Mouse (Mus musculus) lung, embryonic 14.5 days (tissue): ENCODE measurements around the gene Abca1. TPM values are rescaled to one million over a fixed set of nuclear protein-coding genes. Genes with fewer than 3 reads are reported as not detected.

Experiments
- ATAC-seq: fragments of 200-750 bp; cut with Nextera tagmentation; 2 replicates; pipeline ENCODE4 v1.8.0; 2017; ENCODE audit warnings: mild to moderate bottlenecking, moderate TSS enrichment, moderate library complexity; ENCODE audit not compliant: insufficient read depth
- DNase-seq: peaks from one replicate; pipeline ENCODE4 v3.0.0-alpha.2; 2015
- H3K27ac ChIP-seq: fragments of 300-500 bp; sonication (generic); 2 replicates; pipeline ENCODE4 v1.5.1; 2014; ENCODE audit warnings: low read depth, mild to moderate bottlenecking, moderate library complexity
- H3K27me3 ChIP-seq: fragments of 300-500 bp; sonication (generic); 2 replicates; pipeline ENCODE4 v1.6.1; 2014; ENCODE audit warnings: low read length, control low read depth; ENCODE audit not compliant: insufficient read depth
- H3K36me3 ChIP-seq: fragments of 300-500 bp; sonication (generic); 2 replicates; pipeline ENCODE4 v1.6.1; 2014; ENCODE audit warnings: control low read depth; ENCODE audit not compliant: insufficient read depth
- H3K4me1 ChIP-seq: fragments of 300-500 bp; sonication (generic); 2 replicates; pipeline ENCODE4 v1.6.1; 2014; ENCODE audit warnings: antibody characterized with exemption, control low read depth; ENCODE audit not compliant: insufficient read depth
- H3K4me2 ChIP-seq: fragments of 300-500 bp; sonication (generic); 2 replicates; pipeline ENCODE4 v1.6.1; 2014; ENCODE audit warnings: mild to moderate bottlenecking
- H3K4me3 ChIP-seq: fragments of 300-500 bp; sonication (generic); 2 replicates; pipeline ENCODE4 v1.5.1; 2014; ENCODE audit warnings: low read depth, low read length
- H3K9ac ChIP-seq: fragments of 300-500 bp; sonication (generic); 2 replicates; pipeline ENCODE4 v1.6.1; 2014
- H3K9me3 ChIP-seq: fragments of 300-500 bp; sonication (generic); 2 replicates; pipeline ENCODE4 v1.6.1; 2016; ENCODE audit warnings: low read depth, low read length, control low read depth
- CTCF ChIP-seq: IDR thresholded peaks from 2 replicates; pipeline ENCODE4 v1.5.1; 2016; ENCODE audit warnings: antibody characterized with exemption, low read depth
- WGBS: fragments of 180-500 bp; shearing (Covaris S2); extraction: QIAGEN DNeasy Blood & Tissue Kit; methylation state at CpG from one replicate; pipeline ENCODE4 v1.1.7; 2014; 5-methylcytosine and 5-hydroxymethylcytosine counted together
- polyA plus RNA-seq: library from polyadenylated mRNA; unstranded; fragments of >200 nt; fragmentation: Nextera tagmentation; extraction: Ambion mirVana; gene quantifications from 2 replicates; pipeline ENCODE4 v1.2.1, GENCODE M21; 2014

Abca1 gene
- polyA plus RNA-seq, 1 experiment from 2014 or later: 13.6 TPM

- H3K27ac ChIP-seq: no peak overlapping the region
- H3K4me1 ChIP-seq: peaks cover 16% of the 10 kb centered on the region
- H3K27me3 ChIP-seq: no peaks in the 10 kb centered on the region
- no peak for TF ChIP-seq CTCF
- H3K4me3 ChIP-seq: no peak overlapping the region
- H3K9me3 ChIP-seq: no peaks in the 10 kb centered on the region
- DNase-seq (no peak), ATAC-seq (no peak)
- no peak overlapping the region for H3K4me2 ChIP-seq
- no peaks in the 10 kb centered on the region for H3K36me3 ChIP-seq
- WGBS: 93% methylated on average over 4 of the region's 5 CpGs
- H3K9ac ChIP-seq: no peak overlapping the region
These were observed 10.1 kb downstream of the Abca1 start for GRCm38 (mm10) chr4:53149644-53150043.

- Histone ChIP-seq H3K4me2 (no peak overlapping the region), H3K4me1 (peaks cover 18% of the 10 kb centered on the region), H3K9ac (no peak overlapping the region), H3K9me3 (no peaks in the 10 kb centered on the region), H3K4me3 (no peak overlapping the region), H3K27ac (no peak overlapping the region), H3K27me3 (no peaks in the 10 kb centered on the region), H3K36me3 (no peaks in the 10 kb centered on the region)
- WGBS: 80% methylated on average over 2 of the region's 2 CpGs
- no peak for ATAC-seq
- DNase-seq: no peak
- TF ChIP-seq CTCF: no peak
These were observed 10.9 kb downstream of the Abca1 start for GRCm38 (mm10) chr4:53148817-53149216.

GRCm38 (mm10) chr4:53147454-53147853, 12.2 kb downstream of the Abca1 start:
- no peaks in the 10 kb centered on the region for H3K36me3 ChIP-seq
- WGBS: 8% methylated on average over 2 of the region's 2 CpGs
- no peaks in the 10 kb centered on the region for H3K9me3 ChIP-seq
- no peak overlapping the region for H3K27ac ChIP-seq
- H3K4me2 ChIP-seq: no peak overlapping the region
- peak; percentile 33; the same call in 1 of the 2 replicates for ATAC-seq
- peak; percentile 64 for DNase-seq
- H3K9ac ChIP-seq: no peak overlapping the region
- H3K4me3 ChIP-seq: no peak overlapping the region
- TF ChIP-seq CTCF: no peak
- H3K27me3 ChIP-seq: no peaks in the 10 kb centered on the region
- H3K4me1 ChIP-seq: peaks cover 18% of the 10 kb centered on the region

- Histone ChIP-seq H3K36me3 (no peaks in the 10 kb centered on the region), H3K4me3 (no peak overlapping the region), H3K27ac (no peak overlapping the region), H3K9ac (no peak overlapping the region), H3K4me2 (no peak overlapping the region), H3K9me3 (no peaks in the 10 kb centered on the region), H3K4me1 (peaks cover 15% of the 10 kb centered on the region), H3K27me3 (no peaks in the 10 kb centered on the region)
- no peak for ATAC-seq
- DNase-seq: no peak
- 38% methylated on average over 4 of the region's 4 CpGs for WGBS
- no peak for TF ChIP-seq CTCF
These were observed 12.6 kb downstream of the Abca1 start for GRCm38 (mm10) chr4:53147046-53147445.

GRCm38 (mm10) chr4:53146227-53146949, 13.3 kb downstream of the Abca1 start:
- DNase-seq (no peak), ATAC-seq (no peak)
- Histone ChIP-seq H3K36me3 (no peaks in the 10 kb centered on the region), H3K9me3 (no peaks in the 10 kb centered on the region), H3K9ac (no peak overlapping the region), H3K4me2 (no peak overlapping the region), H3K4me3 (no peak overlapping the region), H3K27me3 (no peaks in the 10 kb centered on the region), H3K27ac (no peak overlapping the region), H3K4me1 (peaks cover 11% of the 10 kb centered on the region; the same call in 1 of the 2 replicates)
- TF ChIP-seq CTCF: no peak
- 79% methylated on average over 12 of the region's 12 CpGs for WGBS

- Histone ChIP-seq H3K4me2 (no peak overlapping the region), H3K27ac (no peak overlapping the region), H3K4me3 (no peak overlapping the region), H3K4me1 (peaks cover 11% of the 10 kb centered on the region; the same call in 1 of the 2 replicates), H3K36me3 (0 out of 2 replicates have a peak, but pooled peaks cover 4% of the 10 kb centered on the region), H3K9me3 (no peaks in the 10 kb centered on the region), H3K9ac (no peak overlapping the region), H3K27me3 (no peaks in the 10 kb centered on the region)
- 72% methylated on average over 12 of the region's 12 CpGs for WGBS
- no peak for ATAC-seq
- peak; percentile 30; the same call in 1 of the 2 replicates for TF ChIP-seq CTCF
- peak; percentile 30 for DNase-seq
These were observed 14.1 kb downstream of the Abca1 start for GRCm38 (mm10) chr4:53145434-53146168.

GRCm38 (mm10) chr4:53144571-53144970, 15.1 kb downstream of the Abca1 start:
- DNase-seq: no peak
- no peak for TF ChIP-seq CTCF
- no peak for ATAC-seq
- H3K4me1 ChIP-seq: peaks cover 11% of the 10 kb centered on the region; the same call in 1 of the 2 replicates
- H3K27me3 ChIP-seq: no peaks in the 10 kb centered on the region
- no peak overlapping the region for H3K27ac ChIP-seq
- no peak overlapping the region for H3K4me3 ChIP-seq
- H3K4me2 ChIP-seq: no peak overlapping the region
- 69% methylated on average over 10 of the region's 10 CpGs for WGBS
- H3K36me3 ChIP-seq: peaks cover 13% of the 10 kb centered on the region; the same call in 1 of the 2 replicates
- no peak overlapping the region for H3K9ac ChIP-seq
- no peaks in the 10 kb centered on the region for H3K9me3 ChIP-seq
